28 mouse cellular contexts compared by ENCODE assay signal in the genomic region with DNA sequence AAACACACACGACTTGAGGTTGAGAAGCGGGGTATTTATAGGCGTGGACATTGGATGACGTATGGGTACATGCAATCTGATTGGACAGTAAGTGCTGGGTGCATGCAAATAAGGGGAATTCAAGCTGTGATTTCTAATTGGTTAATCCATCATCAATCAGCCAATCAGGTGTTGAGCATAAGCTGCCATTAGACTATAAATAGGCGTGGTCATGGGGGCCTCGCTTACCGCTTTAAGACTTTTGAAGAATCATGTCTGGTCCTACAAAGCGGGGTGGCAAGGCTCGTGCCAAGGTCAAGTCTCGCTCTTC. TPM values are rescaled to one million over a fixed set of nuclear protein-coding genes. Genes with fewer than 3 reads are reported as not detected.
DNase-seq lines count a peak whose midpoint lies in the region; ATAC-seq and TF ChIP-seq lines count a peak whose summit lies in the region.
"Had no signal": no experiment of that assay in that cellular context is flagged by ENCODE, and none has a peak within 500 bp of the region (broad histone marks: within the 10 kb centered on the region; RNA-seq: fewer than 3 reads in every experiment).

A gene (plus strand): TSS at position 252 of the 310 bp plus-strand sequence.

- intact Hi-C loops in left cerebral cortex, postnatal 25 days (cut with DNase I): no loop called here

- TF ChIP-seq POLR2A in testis, adult 2 months (IDR thresholded peaks at IDR 0.05; ENCODE audit: control insufficient read depth, low read depth, low read length): peak; percentile 56; the same call in 1 of the 2 replicates

- no peak within 1 kb of the TSS for H3K9ac ChIP-seq in hindbrain, embryonic 13.5 days
- H3K9ac ChIP-seq: embryonic facial prominence, embryonic 12.5 days; forebrain, embryonic 13.5 days; forebrain, embryonic 15.5 days; forebrain, postnatal 0 days had no signal

- DNase-seq in testis, postnatal 10 days (ENCODE audit: low spot score): no peak
- DNase-seq in ES-CJ7 (ENCODE audit: low read depth, low spot score) (peak; percentile 93), R1 (ENCODE audit: low read depth, low spot score) (peak; percentile 92), ZHBTc4 (ENCODE audit: low read depth, low spot score) (peak; percentile 87)
- no peak for DNase-seq in adrenal gland, postnatal 25 days
- no peak for DNase-seq in left cerebral cortex, postnatal 25 days (ENCODE audit: low spot score in 2 of 2)
- DNase-seq: adrenal gland, adult 2 months; adrenal gland, postnatal 10 days; adrenal gland, postnatal 36 days; B cell, adult 2 months; cerebellum, adult 11-12 months; cerebellum, adult 2 months; cerebellum, adult 9-10 months; cerebellum, postnatal 10 days; forebrain, postnatal 0 days had no signal

- H3K27ac ChIP-seq in testis, adult 2 months (ENCODE audit: control insufficient read depth, insufficient read depth, low read depth, low read length): peak within 1 kb of the TSS; percentile 100
- H3K27ac ChIP-seq in hindbrain, embryonic 13.5 days: no peak within 1 kb of the TSS
- H3K27ac ChIP-seq: embryonic facial prominence, embryonic 10.5 days; embryonic facial prominence, embryonic 12.5 days; forebrain, embryonic 13.5 days; forebrain, embryonic 15.5 days had no signal

- peak within 1 kb of the TSS; percentile 95 for H3K4me3 ChIP-seq in testis, adult 2 months (ENCODE audit: control insufficient read depth, low read depth, low read length)
- no peak within 1 kb of the TSS for H3K4me3 ChIP-seq in hindbrain, embryonic 13.5 days
- H3K4me3 ChIP-seq: embryonic facial prominence, embryonic 10.5 days; embryonic facial prominence, embryonic 12.5 days; forebrain, embryonic 13.5 days; forebrain, embryonic 15.5 days had no signal

- no peaks in the 10 kb centered on the region for H3K27me3 ChIP-seq in testis, adult 2 months (ENCODE audit: control insufficient read depth, insufficient read depth, low read length)
- H3K27me3 ChIP-seq in hindbrain, embryonic 13.5 days: no peaks in the 10 kb centered on the region
- H3K27me3 ChIP-seq: CH12.LX; embryonic facial prominence, embryonic 12.5 days; forebrain, embryonic 13.5 days; forebrain, embryonic 15.5 days; Patski had no signal

- TF ChIP-seq CTCF in testis, adult 2 months (IDR thresholded peaks at IDR 0.05; ENCODE audit: control insufficient read depth, insufficient read depth, insufficient replicate concordance, low read depth, low read length): no peak

- peaks cover 11% of the 10 kb centered on the region for H3K4me1 ChIP-seq in testis, adult 2 months (ENCODE audit: control insufficient read depth, insufficient read depth, low read length)
- no peaks in the 10 kb centered on the region for H3K4me1 ChIP-seq in hindbrain, embryonic 13.5 days (replicated peaks)
- H3K4me1 ChIP-seq: forebrain, embryonic 13.5 days had no signal

- ATAC-seq in hindbrain, embryonic 13.5 days (ENCODE audit: low FRiP score): no peak
- ATAC-seq: CD4-positive, CD25-positive, alpha-beta regulatory T cell, adult 4 months; forebrain, embryonic 13.5 days; forebrain, embryonic 15.5 days; forebrain, postnatal 0 days; Patski had no signal

- H3K9me3 ChIP-seq in hindbrain, embryonic 13.5 days: no peaks in the 10 kb centered on the region
- H3K9me3 ChIP-seq: embryonic facial prominence, embryonic 10.5 days; embryonic facial prominence, embryonic 12.5 days; forebrain, embryonic 13.5 days; forebrain, embryonic 15.5 days; G1E had no signal

- no peaks in the 10 kb centered on the region for H3K36me3 ChIP-seq in testis, adult 2 months (ENCODE audit: control insufficient read depth, insufficient read depth, low read length)
- no peaks in the 10 kb centered on the region for H3K36me3 ChIP-seq in hindbrain, embryonic 13.5 days
- H3K36me3 ChIP-seq: embryonic facial prominence, embryonic 10.5 days; embryonic facial prominence, embryonic 12.5 days; forebrain, embryonic 15.5 days; G1E had no signal

- 95% methylated on average over 10 of the region's 10 CpGs for WGBS in hindbrain, embryonic 13.5 days

- no peak within 1 kb of the TSS for H3K4me2 ChIP-seq in hindbrain, embryonic 13.5 days
- H3K4me2 ChIP-seq: embryonic facial prominence, embryonic 12.5 days; forebrain, embryonic 13.5 days; forebrain, embryonic 15.5 days had no signal

RNA-seq across cellular contexts. Expression of the gene that starts here (rescaled TPM):
- 39.5 and 59.1 TPM in 2 replicates for polyA plus RNA-seq in testis, adult 2 months (2012; rRNA removed)
- total RNA-seq in adrenal gland, postnatal 25 days (2021): not detected in 2 replicates
- total RNA-seq in left cerebral cortex, postnatal 25 days (2021): not detected
- not detected in 2 replicates for polyA plus RNA-seq in hindbrain, embryonic 13.5 days (2015; fragmentation: Nextera tagmentation; extraction: Ambion mirVana)
- total RNA-seq: adrenal gland, adult 2 months; adrenal gland, postnatal 10 days; adrenal gland, postnatal 36 days; CH12.LX; forebrain, postnatal 0 days; G1E had no signal
- polyA plus RNA-seq: adrenal gland, adult 2 months; CD4-positive, CD25-positive, alpha-beta regulatory T cell, adult 4 months; cerebellum, adult 2 months; cortical plate, adult 2 months; embryonic facial prominence, embryonic 10.5 days; embryonic facial prominence, embryonic 12.5 days; embryonic facial prominence, embryonic 14.5 days; forebrain, embryonic 11.5 days; forebrain, embryonic 13.5 days; forebrain, embryonic 15.5 days; forebrain, postnatal 0 days; G1E; Patski had no signal

Comparison
In these comparisons a context has a peak if more than half of its experiments do, and no peak if none do; other contexts are left out.
1. RNA of the gene that starts here (polyA plus RNA-seq): 39.5 to 59.1 TPM in testis, adult 2 months; not detected in hindbrain, embryonic 13.5 days; every median in the first group is over 10 times any median in the second.
2. DNase-seq: peak in ES-CJ7 (single experiment), R1 (single experiment) and ZHBTc4 (single experiment); none in testis, postnatal 10 days (single experiment), adrenal gland, postnatal 25 days (single experiment) and left cerebral cortex, postnatal 25 days (0 of 2).